Mouse (Mus musculus): Measurements from ENCODE around the gene Ankrd11. TPM values are rescaled to one million over a fixed set of nuclear protein-coding genes. Genes with fewer than 3 reads are reported as not detected.
A peak's percentile ranks its signal among the peaks of the same experiment; 100 is the strongest.

Ankrd11 gene
- polyA plus RNA-seq, 1 experiment from 2014 or later = 43.9 TPM

DNA sequence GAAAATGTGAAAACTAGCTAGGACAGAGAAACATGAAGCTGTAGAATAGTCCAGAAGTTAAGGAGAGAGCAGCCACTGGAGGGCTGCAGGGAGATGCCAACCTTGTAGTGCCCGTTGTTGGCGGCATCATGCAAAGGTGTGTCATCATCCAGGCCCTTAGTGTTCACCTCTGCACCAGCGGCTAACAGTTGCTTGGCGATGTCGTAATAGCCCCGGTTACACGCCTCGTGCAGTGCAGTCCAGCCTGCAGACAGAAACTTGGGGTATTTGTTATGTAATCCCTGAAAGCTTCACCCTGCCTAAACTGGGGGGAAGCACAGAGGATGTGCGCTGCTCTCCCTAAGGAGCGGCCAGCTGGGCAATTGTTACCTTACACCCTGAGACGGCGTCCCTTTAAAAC lies 143.6 kb downstream of the Ankrd11 start:
- ATAC-seq = no peak
- no peak overlapping the region for H3K4me3 ChIP-seq
- no peak overlapping the region for H3K27ac ChIP-seq
- WGBS (ENCODE audit: insufficient replicate concordance) = 90% methylated on average over 12 of the region's 12 CpGs
- no peaks in the 10 kb centered on the region for H3K27me3 ChIP-seq (replicated peaks)
- H3K9me3 ChIP-seq (replicated peaks) = no peaks in the 10 kb centered on the region
- H3K4me1 ChIP-seq = peaks cover 12% of the 10 kb centered on the region; the same call in 1 of the 2 replicates
- H3K36me3 ChIP-seq = peaks cover 85% of the 10 kb centered on the region
- no peak overlapping the region for H3K9ac ChIP-seq
- no peak overlapping the region for H3K4me2 ChIP-seq

GRCm38 (mm10) chr8:122898018-122898417 lies 144.1 kb downstream of the Ankrd11 start:
- Histone ChIP-seq H3K9ac (no peak overlapping the region), H3K4me1 (peaks cover 12% of the 10 kb centered on the region; the same call in 1 of the 2 replicates), H3K36me3 (peaks cover 90% of the 10 kb centered on the region), H3K4me3 (no peak overlapping the region), H3K9me3 (replicated peaks) (no peaks in the 10 kb centered on the region), H3K27me3 (replicated peaks) (no peaks in the 10 kb centered on the region), H3K27ac (no peak overlapping the region), H3K4me2 (no peak overlapping the region)
- 54% methylated on average over 4 of the region's 4 CpGs for WGBS (ENCODE audit: insufficient replicate concordance)
- no peak for ATAC-seq

DNA sequence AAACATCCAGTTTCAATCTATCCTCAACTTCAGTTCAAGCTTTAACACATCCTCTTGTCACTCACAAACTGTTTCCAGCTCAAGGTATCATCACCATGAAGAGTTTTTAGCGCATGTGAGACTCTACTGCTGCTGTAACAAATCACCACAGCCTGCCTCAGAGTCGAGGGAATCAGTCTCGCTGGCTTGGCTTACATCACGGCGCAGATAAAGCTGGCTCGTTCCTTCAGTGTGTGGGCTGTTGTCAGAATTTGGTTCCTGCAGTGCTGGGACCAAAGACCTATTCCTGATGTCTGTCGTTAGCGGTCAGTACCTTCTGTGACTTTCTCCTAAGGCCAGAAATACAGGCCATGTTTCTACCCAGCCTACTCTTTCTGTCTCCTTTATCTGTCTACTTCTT lies 144.9 kb downstream of the Ankrd11 start:
- H3K4me1 ChIP-seq = peaks cover 6% of the 10 kb centered on the region; the same call in 1 of the 2 replicates
- no peaks in the 10 kb centered on the region for H3K27me3 ChIP-seq (replicated peaks)
- no peak overlapping the region for H3K4me3 ChIP-seq
- 84% methylated on average over 8 of the region's 8 CpGs for WGBS (ENCODE audit: insufficient replicate concordance)
- no peak overlapping the region for H3K4me2 ChIP-seq
- no peaks in the 10 kb centered on the region for H3K9me3 ChIP-seq (replicated peaks)
- no peak overlapping the region for H3K9ac ChIP-seq
- ATAC-seq = no peak
- H3K27ac ChIP-seq = no peak overlapping the region
- peaks cover 93% of the 10 kb centered on the region for H3K36me3 ChIP-seq

DNA sequence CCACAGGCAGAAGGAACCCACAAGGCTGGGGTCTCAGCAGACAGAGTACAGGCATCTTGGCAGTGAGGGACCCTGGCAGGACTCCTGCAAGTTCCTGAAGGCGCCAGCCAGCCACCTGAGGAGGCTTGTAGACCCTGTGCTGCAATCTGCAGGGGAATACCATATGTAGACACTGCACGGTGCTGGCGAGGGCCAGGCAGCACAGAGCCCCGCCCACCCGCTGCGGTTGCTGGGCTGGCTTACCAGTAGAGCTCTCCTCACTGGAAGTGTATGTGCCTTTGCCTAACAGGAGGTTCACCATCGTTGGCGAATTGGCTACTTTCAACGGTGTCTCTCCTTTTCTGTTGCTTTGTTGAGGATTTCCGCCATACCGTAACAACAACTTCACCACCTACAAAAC lies 145.8 kb downstream of the Ankrd11 start:
- Histone ChIP-seq H3K4me2 (no peak overlapping the region), H3K9me3 (replicated peaks) (no peaks in the 10 kb centered on the region), H3K27ac (no peak overlapping the region), H3K4me1 (0 out of 2 replicates have a peak, but pooled peaks cover 4% of the 10 kb centered on the region), H3K9ac (no peak overlapping the region), H3K4me3 (no peak overlapping the region), H3K36me3 (peaks cover 97% of the 10 kb centered on the region), H3K27me3 (replicated peaks) (no peaks in the 10 kb centered on the region)
- ATAC-seq = no peak
- 87% methylated on average over 11 of the region's 11 CpGs for WGBS (ENCODE audit: insufficient replicate concordance)

- no peak overlapping the region for H3K27ac ChIP-seq
- peaks cover 99% of the 10 kb centered on the region for H3K36me3 ChIP-seq
- H3K9me3 ChIP-seq (replicated peaks) = no peaks in the 10 kb centered on the region
- H3K9ac ChIP-seq = no peak overlapping the region
- no peak for ATAC-seq
- H3K4me2 ChIP-seq = no peak overlapping the region
- no peak overlapping the region for H3K4me3 ChIP-seq
- H3K27me3 ChIP-seq (replicated peaks) = no peaks in the 10 kb centered on the region
- H3K4me1 ChIP-seq = 0 out of 2 replicates have a peak, but pooled peaks cover 1% of the 10 kb centered on the region
- 77% methylated on average over 12 of the region's 12 CpGs for WGBS (ENCODE audit: insufficient replicate concordance)
Measured at GRCm38 (mm10) chr8:122893451-122893850, 148.6 kb downstream of the Ankrd11 start.

DNA sequence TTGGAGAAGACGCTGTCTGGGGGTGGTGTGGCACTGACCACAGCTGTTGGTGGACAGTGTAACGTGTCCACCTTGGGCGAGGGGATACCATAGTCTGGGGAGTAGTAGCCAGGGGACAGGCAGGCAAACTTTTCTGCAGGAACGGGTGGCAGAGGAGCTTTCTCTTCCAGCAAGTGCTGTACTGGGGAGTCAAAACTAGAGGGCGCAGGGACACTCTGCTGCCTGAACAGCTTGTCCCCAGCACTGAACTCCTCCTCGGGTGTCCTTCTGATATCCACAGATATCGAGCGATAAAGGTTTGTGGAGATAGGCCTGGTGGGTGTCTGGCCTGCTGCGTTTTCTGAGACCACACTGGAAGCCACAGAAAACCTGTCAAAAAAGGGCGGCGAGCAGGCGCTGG lies 150.6 kb downstream of the Ankrd11 start:
- no peaks in the 10 kb centered on the region for H3K9me3 ChIP-seq (replicated peaks)
- no peak overlapping the region for H3K27ac ChIP-seq
- H3K27me3 ChIP-seq (replicated peaks) = no peaks in the 10 kb centered on the region
- no peaks in the 10 kb centered on the region for H3K4me1 ChIP-seq
- WGBS (ENCODE audit: insufficient replicate concordance) = 86% methylated on average over 12 of the region's 12 CpGs
- H3K36me3 ChIP-seq = peaks cover 99% of the 10 kb centered on the region
- no peak overlapping the region for H3K9ac ChIP-seq
- H3K4me3 ChIP-seq = no peak overlapping the region
- no peak overlapping the region for H3K4me2 ChIP-seq
- ATAC-seq = 0 out of 2 replicates have a peak, but pooled peaks have one; percentile 8

GRCm38 (mm10) chr8:122883671-122884070 lies 158.4 kb downstream of the Ankrd11 start:
- Histone ChIP-seq H3K27ac (no peak overlapping the region), H3K4me1 (no peaks in the 10 kb centered on the region), H3K27me3 (replicated peaks) (no peaks in the 10 kb centered on the region), H3K4me2 (no peak overlapping the region), H3K9me3 (replicated peaks) (no peaks in the 10 kb centered on the region), H3K4me3 (no peak overlapping the region), H3K36me3 (peaks cover 75% of the 10 kb centered on the region), H3K9ac (no peak overlapping the region)
- ATAC-seq = no peak
- WGBS (ENCODE audit: insufficient replicate concordance) = 88% methylated on average over 10 of the region's 10 CpGs

DNA sequence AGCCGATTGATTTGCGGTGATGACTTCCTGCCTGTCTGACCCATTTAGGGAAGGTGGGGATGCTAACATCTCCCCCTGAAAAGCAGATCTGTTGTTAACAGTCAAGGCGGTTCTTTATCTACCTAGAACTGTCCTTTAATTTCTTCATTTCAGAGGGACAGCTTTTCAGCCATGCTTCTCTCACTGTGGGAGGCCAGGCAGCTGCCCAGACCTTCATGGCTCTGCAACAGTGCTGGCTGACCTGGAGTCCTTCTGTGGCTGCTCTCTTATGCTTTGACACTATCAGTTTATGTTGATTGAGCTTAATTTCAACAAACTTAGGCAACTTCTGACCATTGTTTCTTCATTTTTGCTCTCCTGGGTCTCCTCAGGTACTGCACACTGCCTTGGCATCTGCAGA lies 161.8 kb downstream of the Ankrd11 start:
- no peak for ATAC-seq

DNA sequence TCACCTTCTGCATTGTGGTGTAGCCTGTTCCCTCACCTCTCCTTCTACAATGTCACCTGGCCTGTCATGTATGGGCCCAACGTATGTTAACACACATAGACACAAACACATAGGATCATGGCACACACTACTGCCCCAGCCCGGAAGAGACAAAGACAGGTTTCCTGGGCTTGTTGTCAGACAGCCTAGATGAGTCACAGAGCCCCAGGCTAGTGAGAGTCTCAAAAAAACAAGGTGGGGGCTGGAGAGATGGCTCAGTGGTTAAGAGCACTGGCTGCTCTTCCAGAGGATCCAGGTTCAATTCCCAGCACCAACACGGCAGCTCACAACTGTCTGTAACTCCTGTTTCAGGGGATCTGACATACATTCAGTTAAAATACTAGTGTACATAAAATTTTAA lies 163.8 kb downstream of the Ankrd11 start:
- Histone ChIP-seq H3K9ac (no peak overlapping the region), H3K36me3 (peaks cover 21% of the 10 kb centered on the region), H3K4me3 (no peak overlapping the region), H3K27me3 (replicated peaks) (no peaks in the 10 kb centered on the region), H3K27ac (no peak overlapping the region), H3K4me1 (no peaks in the 10 kb centered on the region), H3K9me3 (replicated peaks) (no peaks in the 10 kb centered on the region), H3K4me2 (no peak overlapping the region)
- WGBS (ENCODE audit: insufficient replicate concordance) = 68% methylated on average over 3 of the region's 3 CpGs
- no peak for ATAC-seq

More for the DNA sequence above, 161.8 kb downstream of the Ankrd11 start:
- H3K4me3 ChIP-seq = no peak overlapping the region
- no peak overlapping the region for H3K9ac ChIP-seq
- H3K9me3 ChIP-seq (replicated peaks) = no peaks in the 10 kb centered on the region
- H3K4me2 ChIP-seq = no peak overlapping the region
- H3K36me3 ChIP-seq = peaks cover 42% of the 10 kb centered on the region
- H3K27ac ChIP-seq = no peak overlapping the region
- H3K27me3 ChIP-seq (replicated peaks) = no peaks in the 10 kb centered on the region
- WGBS (ENCODE audit: insufficient replicate concordance) = 55% methylated on average over 3 of the region's 3 CpGs
- H3K4me1 ChIP-seq = no peaks in the 10 kb centered on the region

GRCm38 (mm10) chr8:122875186-122875585 lies 166.9 kb downstream of the Ankrd11 start:
- Histone ChIP-seq H3K27me3 (replicated peaks) (no peaks in the 10 kb centered on the region), H3K4me2 (no peak overlapping the region), H3K9ac (no peak overlapping the region), H3K4me3 (no peak overlapping the region), H3K4me1 (peaks cover 19% of the 10 kb centered on the region), H3K9me3 (replicated peaks) (no peaks in the 10 kb centered on the region), H3K27ac (no peak overlapping the region), H3K36me3 (no peaks in the 10 kb centered on the region)
- 70% methylated on average over 5 of the region's 5 CpGs for WGBS (ENCODE audit: insufficient replicate concordance)
- ATAC-seq = no peak

- H3K27me3 ChIP-seq (replicated peaks) = peaks cover 2% of the 10 kb centered on the region; the same call in 1 of the 2 replicates
- peaks cover 24% of the 10 kb centered on the region for H3K4me1 ChIP-seq
- H3K36me3 ChIP-seq = no peaks in the 10 kb centered on the region
- no peak overlapping the region for H3K9ac ChIP-seq
- H3K4me2 ChIP-seq = no peak overlapping the region
- H3K27ac ChIP-seq = no peak overlapping the region
- ATAC-seq = no peak
- no peaks in the 10 kb centered on the region for H3K9me3 ChIP-seq (replicated peaks)
- no peak overlapping the region for H3K4me3 ChIP-seq
- WGBS (ENCODE audit: insufficient replicate concordance) = 49% methylated on average over 6 of the region's 6 CpGs
Measured at GRCm38 (mm10) chr8:122873171-122873570, 168.9 kb downstream of the Ankrd11 start.

DNA sequence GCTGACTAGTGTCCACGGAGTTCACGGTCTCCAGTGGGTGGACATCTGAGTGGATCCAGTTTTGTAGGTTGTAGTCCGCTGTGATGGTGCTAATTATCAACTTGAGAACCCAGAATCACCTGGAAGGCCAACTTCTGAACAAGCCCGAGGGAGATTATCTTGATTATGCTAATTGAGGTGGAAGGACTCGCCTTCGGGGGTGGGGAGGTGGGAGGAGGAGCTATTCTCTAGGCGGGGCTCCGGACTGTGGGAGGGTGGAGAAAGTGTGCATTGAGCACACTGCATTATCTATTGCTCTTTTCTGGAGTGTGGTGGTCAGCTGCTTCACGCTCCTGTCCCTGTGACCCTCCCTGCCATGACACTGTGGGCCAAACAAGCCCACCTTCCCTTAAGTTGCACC lies 170.4 kb downstream of the Ankrd11 start:
- H3K4me2 ChIP-seq = peak overlapping the region; percentile 21; the same call in 1 of the 2 replicates
- H3K9ac ChIP-seq = no peak overlapping the region
- WGBS (ENCODE audit: insufficient replicate concordance) = 42% methylated on average over 9 of the region's 9 CpGs
- peaks cover 24% of the 10 kb centered on the region for H3K4me1 ChIP-seq
- H3K36me3 ChIP-seq = no peaks in the 10 kb centered on the region
- peak; percentile 62; the same call in 1 of the 2 replicates for ATAC-seq
- no peak overlapping the region for H3K27ac ChIP-seq
- H3K27me3 ChIP-seq (replicated peaks) = peaks cover 8% of the 10 kb centered on the region; the same call in 1 of the 2 replicates
- no peak overlapping the region for H3K4me3 ChIP-seq
- no peaks in the 10 kb centered on the region for H3K9me3 ChIP-seq (replicated peaks)

DNA sequence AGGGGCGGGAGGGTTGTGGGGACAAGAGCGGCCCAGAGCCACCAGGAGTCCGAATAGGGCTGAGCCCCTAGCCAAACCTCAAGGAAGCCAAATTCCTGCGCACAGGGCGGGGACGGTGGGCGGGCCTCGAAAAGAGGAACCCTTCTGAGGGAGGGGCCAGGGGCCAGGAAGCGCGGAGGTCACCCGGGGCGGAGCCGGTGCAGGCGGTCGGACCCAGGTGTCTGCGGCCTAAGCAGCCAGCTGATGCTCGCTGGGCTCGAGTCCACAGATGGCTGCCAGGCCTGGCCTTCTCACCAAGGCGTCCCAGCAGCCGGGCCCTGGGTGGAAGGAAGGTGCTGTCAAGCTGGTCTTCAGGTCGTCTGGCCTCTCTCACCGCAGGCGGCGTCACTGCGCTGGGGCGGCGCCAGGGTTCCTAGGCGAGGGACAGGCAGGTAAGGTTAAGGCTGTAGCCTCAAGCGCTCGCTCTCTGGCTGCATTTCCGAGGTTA lies 171.7 kb downstream of the Ankrd11 start:
- Histone ChIP-seq H3K9me3 (replicated peaks) (no peaks in the 10 kb centered on the region), H3K9ac (peak overlapping the region; percentile 45), H3K27ac (no peak overlapping the region), H3K4me1 (peaks cover 24% of the 10 kb centered on the region), H3K27me3 (replicated peaks) (peaks cover 12% of the 10 kb centered on the region; the same call in 1 of the 2 replicates), H3K4me2 (peak overlapping the region; percentile 78), H3K36me3 (no peaks in the 10 kb centered on the region), H3K4me3 (peak overlapping the region; percentile 47)
- WGBS (ENCODE audit: insufficient replicate concordance) = 13% methylated on average over 31 of the region's 31 CpGs
- peak; percentile 68 for ATAC-seq

Measured in liver, embryonic 12.5 days (tissue).